Mouse (Mus musculus): ENCODE measurements around the gene Adgrl3.

The Adgrl3 gene

DNA sequence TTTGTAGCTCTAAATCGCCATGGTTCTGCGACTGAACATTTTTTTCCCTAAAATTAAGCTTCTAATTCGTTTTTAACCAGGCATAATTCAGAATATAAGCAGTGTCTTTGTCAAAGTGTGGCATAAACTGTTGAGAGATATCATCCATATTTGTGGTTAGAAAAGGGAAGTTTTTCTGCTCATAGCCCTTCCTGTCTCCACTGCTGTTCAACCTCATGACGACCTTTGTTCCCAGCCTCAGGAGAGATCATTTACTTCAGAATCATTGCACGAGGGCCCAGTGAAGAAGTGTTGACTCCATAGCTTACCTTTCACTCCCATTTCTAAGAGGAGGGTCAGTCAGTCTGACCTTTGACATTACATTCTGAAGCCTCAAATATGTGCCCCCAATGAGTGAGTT is 56.4 kb downstream of the Adgrl3 start:
- DNase-seq (ENCODE audit: low spot score) = no peak

DNA sequence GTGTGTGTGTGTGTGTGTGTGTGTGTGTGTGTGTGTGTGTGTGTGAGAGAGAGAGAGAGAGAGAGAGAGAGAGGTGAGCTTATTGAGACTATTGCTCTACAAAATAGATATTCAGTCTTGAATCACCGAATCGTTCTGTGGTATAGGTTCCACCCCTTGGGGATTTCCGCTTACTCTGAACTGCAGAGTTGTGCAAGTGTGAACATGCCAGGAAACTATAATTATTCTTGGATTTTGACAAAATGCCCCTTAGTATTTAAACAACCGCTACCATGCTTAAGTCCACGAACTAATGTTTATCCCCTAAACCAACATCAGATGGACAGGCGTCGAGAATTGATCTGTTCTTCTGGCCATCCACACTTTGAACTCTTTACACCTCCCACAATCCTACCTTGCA is 57.1 kb downstream of the Adgrl3 start:
- DNase-seq (ENCODE audit: low spot score) = no peak

DNA sequence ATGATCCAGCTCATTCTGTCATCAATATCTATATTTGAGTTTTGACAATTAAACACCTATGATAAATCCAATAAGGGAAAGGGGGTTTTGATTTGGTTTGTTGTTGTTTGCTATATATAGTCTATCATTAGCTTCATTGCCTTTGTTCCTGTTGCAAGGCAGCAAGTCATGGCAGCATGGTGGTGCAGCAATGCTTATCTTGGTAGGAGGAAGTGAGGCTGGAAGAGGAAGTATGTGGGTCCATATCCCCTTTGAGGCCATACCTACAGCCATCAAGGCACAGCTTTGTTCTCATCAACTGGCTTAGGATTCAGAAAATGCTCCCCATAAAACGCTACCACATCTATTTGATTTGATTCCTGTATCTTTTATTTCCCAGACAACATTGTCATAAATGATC is 58.1 kb downstream of the Adgrl3 start:
- no peak for DNase-seq (ENCODE audit: low spot score)

DNA sequence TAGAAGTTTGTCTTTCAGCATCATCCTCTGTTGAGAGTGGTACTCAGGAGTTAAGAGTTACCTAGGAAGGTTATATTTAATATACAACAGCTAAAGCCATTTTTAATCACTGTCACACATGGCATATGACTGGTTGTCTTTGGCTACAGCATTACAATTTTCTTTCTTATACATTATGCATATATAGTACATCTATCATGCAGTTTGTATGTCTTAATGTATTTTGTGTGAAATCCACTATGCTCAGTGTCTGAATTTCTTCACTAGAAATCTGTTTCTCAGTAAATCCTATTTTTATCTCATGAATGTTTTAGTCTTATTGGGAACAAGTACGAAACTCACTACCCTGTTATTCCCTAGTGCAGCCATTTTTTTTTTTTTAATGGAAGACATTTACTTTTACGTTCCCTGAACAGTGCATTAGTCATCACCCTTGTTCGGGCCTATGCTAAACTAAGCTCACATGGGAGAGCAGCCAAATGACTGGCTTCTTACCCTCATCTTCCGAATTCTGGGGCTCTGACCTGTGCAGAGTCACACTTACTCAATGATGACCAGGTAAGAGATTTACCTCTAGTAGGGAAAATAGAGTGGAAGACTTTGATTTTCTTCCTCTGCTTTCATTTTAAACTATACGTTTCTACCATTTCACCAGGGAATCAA is 63.9 kb downstream of the Adgrl3 start:
- no peak for DNase-seq (ENCODE audit: low spot score)

DNA sequence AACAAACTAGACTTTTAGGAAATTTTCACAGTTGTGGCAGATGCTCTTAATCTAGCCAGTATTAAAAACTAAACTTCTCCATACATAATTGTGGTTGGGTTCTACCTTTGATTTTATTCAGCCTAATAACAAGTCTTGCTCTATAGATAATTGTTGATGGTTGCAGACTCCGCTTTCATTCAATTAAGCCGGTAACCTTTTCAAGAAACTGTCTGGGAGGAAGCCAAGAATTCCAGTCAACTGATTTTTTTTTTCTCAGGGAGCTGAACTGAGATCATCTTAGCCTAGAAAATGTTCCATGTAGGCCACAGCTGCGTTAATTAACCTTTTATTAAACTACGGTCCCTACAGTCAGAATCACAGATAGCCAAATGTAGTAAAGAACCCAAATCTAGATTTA is 65.2 kb downstream of the Adgrl3 start:
- peak; percentile 80 for DNase-seq (ENCODE audit: low spot score)

DNA sequence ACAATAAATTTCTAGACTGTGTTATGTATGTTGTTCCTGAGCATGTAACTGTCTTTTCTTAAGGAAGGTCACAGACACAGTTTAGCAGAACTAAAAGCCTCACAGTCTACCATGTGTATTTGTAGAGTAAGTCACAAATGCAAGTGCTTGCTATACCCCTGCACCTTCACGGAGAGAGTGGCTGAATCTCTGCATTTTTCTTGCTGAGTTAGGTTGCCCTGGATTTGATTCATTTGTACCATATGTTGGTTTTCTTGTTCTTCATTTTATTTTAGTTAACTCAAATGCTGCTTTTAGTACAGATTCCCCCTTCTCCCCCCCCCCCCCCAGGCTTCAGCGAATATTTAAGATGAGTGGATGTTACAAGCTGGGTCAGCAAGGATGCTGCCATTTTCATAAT is 68.7 kb downstream of the Adgrl3 start:
- no peak for DNase-seq (ENCODE audit: low spot score)

DNA sequence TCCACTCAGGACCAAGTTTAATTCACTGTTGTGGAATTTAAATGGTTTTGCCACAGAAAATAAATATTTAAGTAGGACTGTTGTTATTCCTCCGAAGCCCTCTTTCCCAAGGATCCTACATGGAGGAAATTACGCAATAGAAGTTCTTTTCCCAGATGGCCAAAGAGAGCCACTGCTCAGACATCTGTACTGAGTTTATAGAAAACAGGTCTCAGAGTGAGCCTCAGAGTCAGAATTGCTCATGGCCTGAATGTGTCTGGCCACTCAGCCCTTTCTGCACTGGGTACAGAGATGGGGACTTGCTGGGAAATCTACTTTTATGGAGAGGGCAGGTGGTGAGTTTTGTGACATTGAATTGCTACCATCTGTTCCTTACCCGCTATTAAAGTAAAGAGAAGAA is 74.7 kb downstream of the Adgrl3 start:
- DNase-seq (ENCODE audit: low spot score) = no peak

DNA sequence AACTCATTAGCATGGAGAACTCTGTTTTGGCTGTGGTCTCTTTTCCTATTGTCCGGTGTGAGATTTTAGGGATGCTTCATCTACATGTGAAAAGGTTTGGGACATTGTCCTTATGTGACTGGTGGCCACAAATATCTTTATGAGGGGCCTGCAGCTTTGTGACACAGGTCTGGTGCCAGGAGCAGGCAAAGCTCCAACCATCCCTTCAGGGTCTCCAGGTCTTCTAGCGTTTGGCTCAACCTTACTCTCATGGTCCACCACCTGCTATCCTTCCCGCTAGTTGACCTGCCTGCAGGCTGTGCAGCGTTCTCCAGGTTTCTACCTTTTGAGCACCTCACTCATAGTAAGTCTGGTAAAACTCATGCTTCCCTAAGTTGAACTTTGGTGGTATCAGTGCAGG is 77.2 kb downstream of the Adgrl3 start:
- DNase-seq (ENCODE audit: low spot score) = no peak

DNA sequence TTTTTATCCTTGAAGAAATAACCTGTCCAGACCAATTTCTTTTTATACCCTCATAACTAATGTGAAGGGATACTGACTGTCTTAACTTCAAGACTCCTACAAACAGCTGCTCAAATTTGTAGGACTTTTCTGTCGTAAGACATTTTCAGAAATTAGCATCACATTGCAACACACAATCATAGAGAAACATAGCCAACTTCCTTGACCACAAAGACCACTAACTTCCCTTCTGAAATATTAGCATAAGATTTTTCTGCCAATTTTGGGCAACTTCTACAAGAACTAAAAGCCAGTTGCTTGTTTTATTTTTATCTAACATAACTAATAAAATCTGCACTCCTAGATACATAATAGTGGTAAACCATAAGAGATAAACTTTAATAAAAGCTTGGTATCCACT is 87.5 kb downstream of the Adgrl3 start:
- DNase-seq (ENCODE audit: low spot score) = no peak

DNA sequence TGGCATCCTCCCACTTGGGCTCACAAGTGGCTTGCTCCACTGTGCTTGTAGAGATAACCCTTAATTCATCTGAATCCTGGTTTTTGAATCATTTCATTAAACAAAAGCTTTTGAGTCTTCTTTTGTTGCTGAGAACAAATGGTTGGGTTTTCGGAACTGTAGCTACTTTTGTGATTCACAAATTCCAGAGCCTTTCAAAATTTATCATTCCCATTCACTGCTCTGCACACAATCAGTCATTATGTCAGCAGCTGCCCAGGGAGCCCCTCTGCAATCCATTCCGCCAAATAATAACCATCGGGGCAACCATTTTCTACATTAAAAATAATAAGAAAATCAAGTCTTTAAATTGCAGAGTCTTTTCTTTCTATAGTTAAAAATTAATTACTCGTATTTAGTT is 104.5 kb downstream of the Adgrl3 start:
- DNase-seq (ENCODE audit: low spot score) = peak; percentile 17

DNA sequence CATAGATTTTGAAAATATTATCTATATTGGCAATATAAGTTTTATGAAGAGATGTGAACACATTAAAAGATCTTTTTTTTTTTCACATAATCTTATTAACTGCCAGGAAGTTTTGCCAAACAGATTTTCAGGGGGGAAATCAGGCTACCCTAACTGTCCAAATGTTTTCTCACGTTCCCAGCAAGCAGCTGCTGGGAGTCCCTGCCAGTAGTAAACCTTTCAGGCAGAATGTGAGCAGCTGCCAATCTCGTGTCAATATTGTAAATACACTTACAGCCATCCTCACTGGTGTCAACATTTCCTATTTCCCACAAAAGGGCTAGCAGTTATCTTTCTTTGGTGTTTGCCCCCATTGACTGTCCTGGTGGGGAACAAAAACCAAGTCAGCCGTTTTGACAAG is 107.7 kb downstream of the Adgrl3 start:
- DNase-seq (ENCODE audit: low spot score) = no peak

DNA sequence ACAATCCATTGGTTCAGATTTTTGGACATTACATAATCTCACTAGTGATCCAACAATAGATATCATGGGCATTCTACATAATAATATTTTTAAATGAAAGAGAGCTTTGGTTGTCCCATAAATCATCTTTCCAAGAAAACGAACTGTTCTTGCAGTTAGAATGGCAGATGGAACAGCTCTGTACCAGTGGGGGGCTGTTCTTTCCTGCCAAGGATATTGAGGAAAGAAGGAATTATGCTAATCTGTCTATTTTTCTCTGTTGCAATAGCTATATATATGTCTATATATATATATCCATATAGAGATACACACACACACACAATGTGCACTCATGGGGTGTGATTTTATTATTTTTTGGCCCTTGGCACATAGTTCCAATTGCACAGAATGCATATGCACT is 116.5 kb downstream of the Adgrl3 start:
- DNase-seq (ENCODE audit: low spot score) = no peak

DNA sequence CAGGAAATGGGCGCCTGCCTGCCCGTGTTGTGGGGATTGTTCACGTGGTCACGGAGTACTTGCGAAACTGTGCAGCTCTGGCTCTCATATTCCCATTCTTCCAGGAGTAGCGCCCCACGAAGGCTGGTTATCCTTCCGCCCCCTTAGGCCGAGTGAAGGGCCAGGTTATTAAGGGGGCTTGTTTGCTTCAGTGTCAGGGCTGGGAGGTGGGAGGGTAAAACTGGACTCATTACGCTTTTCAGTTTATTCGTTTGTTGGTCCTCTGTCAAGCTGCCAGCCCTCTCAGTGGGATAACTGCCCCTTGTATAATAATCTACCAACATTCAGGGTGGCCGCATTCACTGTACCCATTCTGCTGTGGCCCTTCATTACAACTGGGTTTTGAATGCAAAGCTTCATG is 135.9 kb downstream of the Adgrl3 start:
- DNase-seq (ENCODE audit: low spot score) = no peak

DNA sequence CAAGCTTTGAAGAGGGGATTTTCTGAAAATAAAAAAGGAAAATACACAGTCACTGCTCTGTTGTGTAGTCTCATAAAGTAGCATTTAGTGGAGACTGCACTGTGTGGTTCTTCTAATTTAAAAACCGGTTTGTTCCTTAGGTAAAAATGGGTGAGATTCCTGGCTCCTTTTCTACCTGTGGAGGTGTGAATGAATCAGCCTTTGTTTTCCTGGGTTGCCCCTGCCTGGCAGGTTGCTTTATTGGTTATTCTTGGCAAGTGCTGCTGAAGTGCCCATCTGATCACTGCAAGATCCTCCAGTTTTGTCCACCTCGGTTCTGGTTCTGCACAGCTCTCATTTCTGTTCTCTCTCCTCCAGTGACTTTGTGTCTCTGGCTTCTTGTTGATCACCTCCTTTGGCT is 136.3 kb downstream of the Adgrl3 start:
- no peak for DNase-seq (ENCODE audit: low spot score)

DNA sequence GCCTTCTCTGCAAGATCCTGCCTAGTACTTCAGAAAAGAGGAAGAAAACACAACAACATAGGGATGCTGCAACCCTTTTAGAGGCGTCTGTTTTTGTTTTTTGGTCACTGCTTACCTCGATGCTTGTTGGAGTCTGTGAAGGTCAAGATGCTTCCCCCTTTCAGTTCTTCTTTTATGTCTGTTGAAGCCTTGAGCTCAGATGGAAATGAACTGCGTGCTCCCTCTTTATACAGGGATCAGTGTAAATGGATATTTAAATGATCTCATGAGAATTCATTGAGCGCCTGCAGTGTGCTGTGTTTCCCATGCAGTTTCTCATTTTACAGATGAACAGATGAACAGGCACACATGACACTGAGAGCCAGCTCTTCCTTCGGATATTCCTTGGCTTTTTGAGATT is 136.9 kb downstream of the Adgrl3 start:
- DNase-seq (ENCODE audit: low spot score) = no peak

DNA sequence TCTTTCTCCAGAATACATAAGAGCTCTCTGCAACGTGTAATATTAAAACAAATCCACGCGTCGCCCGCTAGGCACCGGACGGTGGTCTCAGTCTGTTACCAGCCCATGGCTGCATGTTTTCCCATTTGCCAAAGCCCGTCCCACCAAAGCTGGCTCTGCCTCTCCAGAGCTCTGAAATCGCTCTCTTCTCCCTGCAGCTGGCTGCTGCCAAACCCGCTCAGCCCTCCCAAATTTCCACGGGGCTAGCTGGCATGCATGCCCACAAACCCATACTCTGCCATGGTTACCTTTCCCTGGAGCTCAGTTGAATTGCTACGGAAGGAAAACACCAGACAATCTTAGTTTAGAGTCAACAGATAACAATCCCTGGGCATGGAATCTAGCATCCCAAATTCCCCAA is 139.1 kb downstream of the Adgrl3 start:
- no peak for DNase-seq (ENCODE audit: low spot score)

DNA sequence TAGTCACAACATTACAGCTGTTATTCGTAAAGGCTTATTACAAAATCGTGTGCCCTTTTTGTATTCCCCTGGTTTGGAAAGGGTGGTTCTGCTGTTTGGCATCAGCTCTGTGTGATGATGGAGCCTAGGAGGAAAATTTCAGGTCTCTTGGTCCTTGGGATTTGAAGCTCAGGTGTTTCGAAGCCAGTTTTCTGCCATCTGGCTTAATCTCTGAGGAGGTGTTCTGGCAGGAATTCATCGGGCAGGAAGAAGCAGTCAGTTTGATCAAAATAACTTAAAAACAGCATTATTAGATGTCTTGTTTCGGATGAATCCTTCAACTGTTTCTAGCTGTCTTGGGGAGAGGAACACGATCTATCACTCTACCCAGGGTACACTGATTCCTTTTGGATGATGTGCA is 140.5 kb downstream of the Adgrl3 start:
- no peak for DNase-seq (ENCODE audit: low spot score)

DNA sequence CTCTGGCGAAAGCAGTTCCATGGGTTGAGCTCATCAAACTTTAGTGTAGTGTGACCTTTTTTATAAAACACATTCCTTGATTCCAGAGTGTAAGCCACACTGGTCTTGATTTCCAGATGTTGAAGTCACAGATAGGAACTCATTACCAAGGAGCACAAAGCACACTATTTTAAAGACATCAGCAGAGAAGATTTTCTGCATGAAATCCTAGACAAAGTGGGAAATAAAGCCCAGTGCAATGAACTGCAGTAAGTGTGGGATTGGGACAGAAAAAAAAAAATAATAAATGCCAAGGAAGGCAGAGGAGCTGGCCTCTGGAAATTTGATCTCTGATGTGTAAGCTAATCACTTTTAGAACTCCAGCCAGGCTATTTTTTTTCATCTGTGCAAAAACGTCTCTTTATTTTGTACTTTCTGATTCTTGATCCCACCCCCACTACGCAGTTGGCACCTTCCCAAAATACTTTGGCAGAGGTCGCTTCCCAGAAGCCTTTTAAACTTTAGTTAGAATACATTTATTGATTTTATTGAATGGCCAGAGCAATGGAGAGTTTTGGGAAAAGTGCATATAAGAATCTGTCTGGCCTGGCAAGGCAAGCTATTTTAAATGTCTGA is 169.0 kb downstream of the Adgrl3 start:
- no peak for DNase-seq (ENCODE audit: low spot score)

DNA sequence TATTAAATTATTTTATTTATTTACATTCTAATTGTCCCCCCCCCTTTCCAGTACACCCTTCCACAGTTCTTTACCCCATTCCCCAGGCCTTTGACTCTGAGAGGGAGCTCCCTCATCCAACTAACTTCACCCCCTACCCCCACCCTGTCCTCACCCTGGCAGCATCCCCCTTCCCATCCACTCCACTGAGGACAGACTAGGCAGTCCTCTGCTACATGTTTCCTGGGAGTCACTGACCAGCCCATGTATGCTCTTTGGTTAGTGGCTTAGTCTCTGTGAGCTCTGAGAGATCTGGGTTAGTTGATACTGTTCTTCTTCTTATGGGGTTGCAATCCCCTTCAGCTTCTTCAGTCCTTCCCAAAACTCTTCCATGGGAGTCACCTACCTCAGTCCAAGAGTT is 180.4 kb downstream of the Adgrl3 start:
- no peak for DNase-seq (ENCODE audit: low spot score)

DNA sequence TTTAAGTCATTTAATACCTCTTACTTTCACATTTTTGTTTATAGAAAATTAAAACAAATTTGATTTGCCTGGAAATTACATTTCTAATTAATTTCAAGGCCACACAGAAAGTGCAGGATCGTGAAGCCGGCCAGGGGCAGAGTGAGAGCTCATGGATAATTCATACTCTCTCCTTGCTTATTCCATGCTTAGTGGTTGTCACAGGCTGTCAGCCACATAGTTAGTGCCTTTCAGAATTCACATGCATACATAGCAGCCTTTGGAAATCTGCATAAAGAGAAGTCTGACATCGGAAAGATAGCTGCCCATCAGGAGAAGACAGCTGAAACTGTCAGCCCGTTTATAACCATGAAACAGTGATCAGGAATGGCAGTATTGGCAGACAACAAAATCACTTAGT is 181.9 kb downstream of the Adgrl3 start:
- peak; percentile 18 for DNase-seq (ENCODE audit: low spot score)

DNA sequence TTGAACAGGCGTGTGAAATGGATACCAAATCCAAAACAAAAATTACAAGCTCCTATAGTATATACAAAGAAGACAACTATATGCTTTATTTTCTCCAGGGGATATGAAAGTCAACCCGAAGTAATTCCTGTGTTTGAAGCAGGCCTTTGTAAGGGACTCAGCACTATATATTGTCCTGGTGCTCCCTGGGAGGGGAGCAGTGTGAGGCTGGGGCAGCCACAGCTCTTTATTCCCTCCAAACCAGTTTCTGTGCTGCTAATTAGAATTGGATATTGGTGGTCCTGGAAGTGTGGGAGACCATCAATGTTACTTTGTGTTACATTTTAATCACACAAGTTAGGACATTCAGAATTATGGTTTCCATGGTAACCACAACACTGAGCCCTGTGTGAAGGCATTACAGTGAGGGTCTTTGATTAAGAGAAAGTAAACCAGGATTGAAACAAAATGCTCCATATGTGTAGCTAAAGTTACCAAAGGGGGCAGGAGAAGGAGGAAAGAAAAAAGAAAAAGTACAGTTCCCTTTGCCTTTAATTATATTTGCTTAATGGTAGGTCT is 198.6 kb downstream of the Adgrl3 start:
- no peak for DNase-seq (ENCODE audit: low spot score)

DNA sequence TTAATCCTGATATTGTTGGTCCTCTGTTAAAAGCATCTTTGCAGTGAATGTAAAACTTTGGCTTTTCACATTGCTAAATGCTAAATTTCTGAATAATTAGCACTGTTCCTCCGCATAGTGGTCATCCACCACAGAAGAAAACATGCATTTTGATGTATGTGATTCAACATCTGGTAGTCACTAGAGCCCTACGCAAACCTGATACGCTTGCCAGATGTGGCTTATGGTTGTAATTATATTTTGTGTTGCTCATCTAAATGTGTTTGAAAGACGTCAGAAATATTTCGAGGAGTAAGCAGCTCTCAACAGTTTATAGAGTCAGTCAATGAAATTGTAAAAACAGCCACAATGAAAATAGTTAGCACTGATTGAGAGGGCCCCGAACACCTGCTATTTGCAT is 204.5 kb downstream of the Adgrl3 start:
- no peak for DNase-seq (ENCODE audit: low spot score)

DNA sequence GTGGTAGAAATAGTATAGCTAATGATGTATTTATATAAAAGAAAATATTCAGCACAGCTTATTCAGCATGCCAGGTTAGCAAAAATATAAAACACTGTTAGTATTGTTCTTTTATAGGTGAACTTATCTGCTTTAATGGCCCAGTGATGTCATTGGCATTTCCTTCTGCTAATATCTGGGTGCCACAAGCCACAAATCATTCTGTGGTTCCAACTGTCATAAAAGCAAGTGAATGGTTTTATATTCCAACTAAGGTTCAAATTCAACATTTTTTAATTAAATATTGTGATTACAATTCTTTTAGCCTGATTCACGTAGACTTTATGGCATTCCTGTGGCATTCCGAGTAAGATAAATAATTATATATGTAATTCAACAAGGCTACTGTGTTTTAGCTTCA is 205.5 kb downstream of the Adgrl3 start:
- no peak for DNase-seq (ENCODE audit: low spot score)

DNA sequence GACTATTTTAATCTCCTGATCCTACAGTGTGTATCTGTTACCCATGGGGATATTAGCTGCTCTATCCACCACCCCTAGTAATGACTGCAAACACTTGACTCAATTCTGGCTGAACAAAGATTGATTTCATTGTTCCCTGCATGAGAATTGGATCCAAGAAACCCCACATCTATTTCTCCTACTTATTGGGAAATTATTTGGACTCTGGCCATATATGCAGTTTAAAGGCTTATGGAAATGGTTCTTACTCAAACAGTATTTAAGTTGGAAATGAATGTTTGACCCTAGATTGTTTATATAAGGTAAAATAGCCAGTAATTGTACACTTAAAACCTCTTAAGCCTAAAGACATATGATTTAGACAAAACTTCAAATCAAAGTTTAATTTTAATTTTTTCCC is 207.3 kb downstream of the Adgrl3 start:
- DNase-seq (ENCODE audit: low spot score) = no peak

All from retina, embryonic 14.5 days (tissue).